Mouse (Mus musculus) ES-E14 (cell line): ENCODE measurements around the gene Mc3r. TPM values are rescaled to one million over a fixed set of nuclear protein-coding genes. Genes with fewer than 3 reads are reported as not detected.

ENCODE experiments used
- DNase-seq: peaks from one replicate; pipeline ENCODE4 v3.0.0-alpha.2; 2013; ENCODE audit warnings: low read depth, low spot score
- H3K27ac ChIP-seq: 2 replicates; pipeline ENCODE4 v1.5.1; 2012; ENCODE audit warnings: low read depth, mild to moderate bottlenecking, low read length, moderate library complexity, mixed read lengths; ENCODE audit not compliant: poor library complexity, insufficient read depth, severe bottlenecking
- H3K36me3 ChIP-seq: 2 replicates; pipeline ENCODE4 v1.6.1; 2012; ENCODE audit warnings: mild to moderate bottlenecking, low read length, moderate library complexity, mixed read lengths; ENCODE audit not compliant: control insufficient read depth, poor library complexity, insufficient read depth, severe bottlenecking
- H3K4me1 ChIP-seq, 2 experiments: fragments of 150-350 bp in 1 of 2; sonication (generic) in 1 of 2; 2 replicates each; pipeline ENCODE4 v1.6.1; 2012; ENCODE audit warnings: low read length in 2 of 2, mild to moderate bottlenecking in 1 of 2, mixed read lengths in 1 of 2; ENCODE audit not compliant: control insufficient read depth in 2 of 2, insufficient read depth in 2 of 2, poor library complexity in 1 of 2
- H3K4me3 ChIP-seq, 2 experiments: fragments of 150-350 bp in 1 of 2; sonication (generic) in 1 of 2; 2 replicates each; pipeline ENCODE4 v1.5.1; 2012; ENCODE audit warnings: low read length in 2 of 2, low read depth in 1 of 2, mild to moderate bottlenecking in 1 of 2, mixed read lengths in 1 of 2; ENCODE audit not compliant: insufficient read depth in 1 of 2, poor library complexity in 1 of 2, severe bottlenecking in 1 of 2
- H3K9ac ChIP-seq: 2 replicates; pipeline ENCODE4 v1.6.1; 2012; ENCODE audit warnings: low read depth, mild to moderate bottlenecking, low read length, mixed read lengths; ENCODE audit not compliant: poor library complexity, insufficient read depth, severe bottlenecking
- H3K9me3 ChIP-seq: fragments of 150-350 bp; sonication (generic); 2 replicates; pipeline ENCODE4 v1.6.1; 2012; ENCODE audit warnings: low read depth, mild to moderate bottlenecking, low read length; ENCODE audit not compliant: control insufficient read depth, insufficient read depth
- CHD2 ChIP-seq: IDR thresholded peaks from 2 replicates; pipeline ENCODE4 v1.6.1; 2014; ENCODE audit warnings: mild to moderate bottlenecking, low read depth, low read length, inconsistent platforms
- HCFC1 ChIP-seq: IDR thresholded peaks from 2 replicates; pipeline ENCODE4 v1.6.1; 2012; ENCODE audit warnings: low read length, inconsistent platforms, borderline replicate concordance; ENCODE audit not compliant: insufficient read depth
- MAFK ChIP-seq: IDR thresholded peaks from 2 replicates; pipeline ENCODE4 v1.6.1; 2014; ENCODE audit warnings: mild to moderate bottlenecking, low read depth, low read length, inconsistent platforms; ENCODE audit not compliant: insufficient read depth
- ZC3H11A ChIP-seq: IDR thresholded peaks from 2 replicates; pipeline ENCODE4 v1.6.1; 2012; ENCODE audit warnings: low read depth, mild to moderate bottlenecking, inconsistent platforms, low read length, borderline replicate concordance
- ZNF384 ChIP-seq: IDR thresholded peaks from 2 replicates; pipeline ENCODE4 v1.6.1; 2012; ENCODE audit warnings: low read depth, low read length, inconsistent platforms
- in situ Hi-C, 2 experiments: fragments of 600-800 bp; cut with MboI; formaldehyde crosslinking; loops; one replicate each; pipeline ENCODE4 v1.15.1; 2025; ENCODE audit warnings: low sequenced_read_pairs in 2 of 2, inconsistent platforms in 1 of 2; ENCODE audit not compliant: unreplicated experiment in 2 of 2
- total RNA-seq: library from RNA; depleted of rRNA; stranded (reverse); fragments of 300-350 nt; gene quantifications from 2 replicates; pipeline ENCODE4 v1.2.3, GENCODE M21; 2012

Gene Mc3r
- total RNA-seq, 1 experiment, result not detected

GRCm38 (mm10) chr2:172230126-172230525, 18.2 kb upstream of the Mc3r start:
- in situ Hi-C loops, result loop anchor here in 1 of 2 experiments (25.0 kb wide), 1 partner anchor 207 kb away; the partner anchor contains the start of gene Rtf2
- Histone ChIP-seq H3K36me3 (no peaks in the 10 kb centered on the region), H3K4me3 (no peak overlapping the region), H3K9me3 (no peaks in the 10 kb centered on the region), H3K27ac (no peak overlapping the region), H3K9ac (no peak overlapping the region), H3K4me1 (no peaks in the 10 kb centered on the region)
- TF ChIP-seq MAFK (no peak), HCFC1 (no peak), ZC3H11A (no peak), CHD2 (no peak), ZNF384 (no peak)
- DNase-seq, result no peak

DNA sequence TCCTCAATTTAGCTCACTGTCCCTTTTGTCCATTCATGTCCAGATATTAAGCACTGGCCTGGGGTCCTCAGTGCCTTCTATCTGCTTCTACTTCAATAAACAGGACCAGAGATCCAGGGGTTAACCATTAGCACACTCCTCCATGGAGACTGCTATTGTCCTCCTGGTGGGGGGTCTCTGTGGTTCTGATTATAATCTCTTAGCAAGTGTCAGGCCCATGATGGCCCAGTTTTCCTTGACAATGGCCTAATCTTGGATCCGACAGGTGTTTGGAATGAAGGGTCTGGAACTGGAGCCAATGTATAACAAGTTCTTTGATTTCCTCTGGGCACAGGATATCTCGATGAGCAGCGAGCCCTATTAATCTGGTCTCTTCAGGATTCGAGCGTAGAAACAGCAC, 10.1 kb upstream of the Mc3r start:
- TF ChIP-seq HCFC1, result no peak
- no peak for TF ChIP-seq CHD2
- no peak for TF ChIP-seq ZNF384
- TF ChIP-seq ZC3H11A, result no peak
- TF ChIP-seq MAFK, result no peak
- no peak for DNase-seq
- H3K9me3 ChIP-seq, result no peaks in the 10 kb centered on the region
- no peaks in the 10 kb centered on the region; a peak in 1 of 4 replicates for H3K4me1 ChIP-seq
- H3K4me3 ChIP-seq, result no peak overlapping the region
- H3K36me3 ChIP-seq, result no peaks in the 10 kb centered on the region
- in situ Hi-C loops, result loop anchor here in 1 of 2 experiments (25.0 kb wide), 1 partner anchor 199 kb away; the partner anchor contains the start of gene Rtf2
- no peak overlapping the region for H3K9ac ChIP-seq
- no peak overlapping the region for H3K27ac ChIP-seq

- H3K4me3 ChIP-seq, result no peak overlapping the region
- peak; percentile 65 for DNase-seq
- no peaks in the 10 kb centered on the region; a peak in 1 of 4 replicates for H3K4me1 ChIP-seq
- no peak overlapping the region for H3K27ac ChIP-seq
- no peaks in the 10 kb centered on the region for H3K9me3 ChIP-seq
- in situ Hi-C loops, result loop anchor here in 1 of 2 experiments (25.0 kb wide), 1 partner anchor 196 kb away; the partner anchor contains the start of gene Rtf2
- no peaks in the 10 kb centered on the region for H3K36me3 ChIP-seq
- TF ChIP-seq HCFC1 (no peak), CHD2 (no peak), ZNF384 (no peak), ZC3H11A (no peak), MAFK (no peak)
- no peak overlapping the region for H3K9ac ChIP-seq
Observed at GRCm38 (mm10) chr2:172241031-172241430, 7.3 kb upstream of the Mc3r start.

GRCm38 (mm10) chr2:172245497-172245896, 2.8 kb upstream of the Mc3r start:
- Histone ChIP-seq H3K4me1 (no peaks in the 10 kb centered on the region), H3K27ac (no peak overlapping the region), H3K9me3 (no peaks in the 10 kb centered on the region), H3K36me3 (no peaks in the 10 kb centered on the region), H3K4me3 (no peak overlapping the region), H3K9ac (no peak overlapping the region)
- DNase-seq, result no peak
- TF ChIP-seq ZNF384 (no peak), ZC3H11A (no peak), HCFC1 (no peak), MAFK (no peak), CHD2 (no peak)
- in situ Hi-C loops, result loop anchor here in 1 of 2 experiments (25.0 kb wide), 1 partner anchor 192 kb away; the partner anchor contains the start of gene Rtf2

DNA sequence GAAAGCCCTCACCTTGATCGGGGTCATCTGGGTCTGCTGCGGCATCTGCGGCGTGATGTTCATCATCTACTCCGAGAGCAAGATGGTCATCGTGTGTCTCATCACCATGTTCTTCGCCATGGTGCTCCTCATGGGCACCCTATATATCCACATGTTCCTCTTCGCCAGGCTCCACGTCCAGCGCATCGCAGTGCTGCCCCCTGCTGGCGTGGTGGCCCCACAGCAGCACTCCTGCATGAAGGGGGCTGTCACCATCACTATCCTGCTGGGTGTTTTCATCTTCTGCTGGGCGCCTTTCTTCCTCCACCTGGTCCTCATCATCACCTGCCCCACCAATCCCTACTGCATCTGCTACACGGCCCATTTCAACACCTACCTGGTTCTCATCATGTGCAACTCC, 1.0 kb downstream of the Mc3r start:
- no peak overlapping the region for H3K4me3 ChIP-seq
- no peaks in the 10 kb centered on the region for H3K4me1 ChIP-seq
- no peaks in the 10 kb centered on the region for H3K9me3 ChIP-seq
- in situ Hi-C loops, result loop anchor here in 1 of 2 experiments (25.0 kb wide), 1 partner anchor 188 kb away; the partner anchor contains the start of gene Rtf2
- H3K9ac ChIP-seq, result no peak overlapping the region
- DNase-seq, result no peak
- H3K27ac ChIP-seq, result no peak overlapping the region
- TF ChIP-seq ZC3H11A, result no peak
- no peak for TF ChIP-seq ZNF384
- TF ChIP-seq HCFC1, result no peak
- TF ChIP-seq MAFK, result no peak
- H3K36me3 ChIP-seq, result no peaks in the 10 kb centered on the region
